Mouse (Mus musculus): Measurements from ENCODE around the gene Mdfic.

GRCm38 (mm10) chr6:15720461-15720817 is at the start of gene Mdfic:
- TF ChIP-seq CTCF (IDR thresholded peaks at IDR 0.05; ENCODE audit: insufficient read depth, low read depth, low read length) (no peak), POLR2A (IDR thresholded peaks at IDR 0.05; ENCODE audit: insufficient read depth, low read depth, low read length) (no peak)

Measured in olfactory bulb, adult 2 months (tissue).